In the genomic region with DNA sequence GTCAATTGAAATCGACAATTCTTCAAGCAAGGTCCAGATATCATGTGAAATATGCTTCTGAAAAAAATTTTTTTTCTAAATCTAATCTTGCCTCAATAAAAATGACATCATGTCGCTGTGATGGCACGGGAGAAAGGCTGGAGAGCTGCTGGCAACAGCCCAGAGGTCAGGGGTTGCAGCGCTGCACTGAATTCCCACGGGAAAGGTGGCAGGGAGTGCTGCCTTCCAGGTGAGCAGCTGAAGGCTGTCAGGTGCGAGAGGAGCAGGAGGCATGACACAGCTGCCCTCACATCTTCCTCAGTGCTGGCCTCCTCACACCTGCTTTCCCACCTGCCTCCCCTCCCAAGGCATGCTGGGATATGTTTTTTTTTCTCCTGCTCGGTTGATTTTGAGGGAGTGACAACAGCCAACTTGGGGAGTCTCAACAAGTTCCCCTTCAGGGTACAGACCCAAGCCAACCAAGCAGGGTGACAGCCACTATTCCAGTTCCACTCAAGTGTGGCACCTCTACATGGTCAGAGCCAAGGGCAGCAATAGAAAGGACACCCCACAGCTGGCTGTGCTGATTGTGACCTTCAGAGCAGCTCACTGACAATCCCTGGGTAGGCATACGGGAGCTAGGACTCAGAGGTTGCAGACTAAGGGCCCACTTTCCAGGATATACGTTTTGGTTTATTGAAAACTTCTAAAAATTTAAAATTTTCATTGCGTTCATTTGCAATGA, we compare ENCODE assay signal across 19 mouse cellular contexts. TPM values are rescaled to one million over a fixed set of nuclear protein-coding genes. Genes with fewer than 3 reads are reported as not detected.
DNase-seq lines count a peak whose midpoint lies in the region; ATAC-seq and TF ChIP-seq lines count a peak whose summit lies in the region.
"Had no signal": no experiment of that assay in that cellular context is flagged by ENCODE, and none has a peak within 500 bp of the region (broad histone marks: within the 10 kb centered on the region; RNA-seq: fewer than 3 reads in every experiment).

No protein-coding gene starts in this region.

- no peaks in the 10 kb centered on the region for H3K36me3 ChIP-seq in limb, embryonic 15.5 days
- no peaks in the 10 kb centered on the region for H3K36me3 ChIP-seq in limb, embryonic 10.5 days
- H3K36me3 ChIP-seq in intestine, postnatal 0 days (ENCODE audit: control insufficient read depth, insufficient read depth): no peaks in the 10 kb centered on the region
- H3K36me3 ChIP-seq in stomach, embryonic 16.5 days (ENCODE audit: control insufficient read depth, insufficient read depth, low read length): no peaks in the 10 kb centered on the region
- H3K36me3 ChIP-seq: heart, embryonic 15.5 days; limb, embryonic 13.5 days had no signal

- WGBS in limb, embryonic 15.5 days: 55% methylated on average over 10 of the region's 10 CpGs
- WGBS in limb, embryonic 10.5 days: 68% methylated on average over 10 of the region's 10 CpGs
- WGBS in intestine, postnatal 0 days: 26% methylated on average over 10 of the region's 10 CpGs
- 48% methylated on average over 10 of the region's 10 CpGs for WGBS in stomach, embryonic 16.5 days

- no peaks in the 10 kb centered on the region for H3K9me3 ChIP-seq in limb, embryonic 15.5 days
- H3K9me3 ChIP-seq in limb, embryonic 10.5 days (replicated peaks): no peaks in the 10 kb centered on the region
- no peaks in the 10 kb centered on the region for H3K9me3 ChIP-seq in intestine, postnatal 0 days (ENCODE audit: control insufficient read depth)
- H3K9me3 ChIP-seq in stomach, embryonic 16.5 days (replicated peaks; ENCODE audit: control insufficient read depth, low read length): no peaks in the 10 kb centered on the region
- H3K9me3 ChIP-seq: heart, embryonic 15.5 days; limb, embryonic 13.5 days had no signal

- no peak overlapping the region for H3K4me2 ChIP-seq in limb, embryonic 15.5 days
- no peak overlapping the region for H3K4me2 ChIP-seq in intestine, postnatal 0 days (replicated peaks; ENCODE audit: low read depth)
- H3K4me2 ChIP-seq in stomach, embryonic 16.5 days (ENCODE audit: low read depth, low read length): no peak overlapping the region
- H3K4me2 ChIP-seq: heart, embryonic 15.5 days; limb, embryonic 13.5 days; lung, embryonic 14.5 days had no signal

- H3K4me3 ChIP-seq in limb, embryonic 15.5 days: no peak overlapping the region
- no peak overlapping the region for H3K4me3 ChIP-seq in limb, embryonic 10.5 days
- no peak overlapping the region for H3K4me3 ChIP-seq in intestine, postnatal 0 days (ENCODE audit: low read depth, low read length)
- H3K4me3 ChIP-seq in stomach, embryonic 16.5 days (replicated peaks; ENCODE audit: low read length): no peak overlapping the region
- H3K4me3 ChIP-seq: heart, adult 2 months; heart, embryonic 15.5 days; limb, embryonic 13.5 days had no signal

- TF ChIP-seq CTCF in intestine, postnatal 0 days (IDR thresholded peaks at IDR 0.05; ENCODE audit: low read depth): no peak

- DNase-seq in limb, embryonic 10.5 days (ENCODE audit: low spot score): no peak
- DNase-seq in kidney, postnatal 10 days: peak; percentile 51
- DNase-seq in layer of hippocampus, postnatal 25 days (ENCODE audit: extremely low spot score in 1 of 2, low spot score in 1 of 2): no peak
- DNase-seq in testis, postnatal 10 days (ENCODE audit: low spot score): no peak
- DNase-seq in cerebellum, postnatal 25 days: no peak
- DNase-seq: cerebellum, adult 2 months; gastrocnemius, postnatal 10 days; heart, adult 2 months; heart, postnatal 4 days; lung, embryonic 14.5 days; right cerebral cortex, postnatal 25 days; thymus, postnatal 36 days had no signal

- no peaks in the 10 kb centered on the region for H3K27me3 ChIP-seq in limb, embryonic 15.5 days
- H3K27me3 ChIP-seq in limb, embryonic 10.5 days (ENCODE audit: low read depth, poor library complexity, severe bottlenecking): peaks cover 40% of the 10 kb centered on the region
- H3K27me3 ChIP-seq in intestine, postnatal 0 days (replicated peaks; ENCODE audit: control insufficient read depth, insufficient read depth, low read length): no peaks in the 10 kb centered on the region
- H3K27me3 ChIP-seq in stomach, embryonic 16.5 days (ENCODE audit: control insufficient read depth, insufficient read depth, low read length): no peaks in the 10 kb centered on the region
- H3K27me3 ChIP-seq: heart, embryonic 15.5 days had no signal

- ATAC-seq in limb, embryonic 15.5 days (ENCODE audit: insufficient number of reproducible peaks, low FRiP score, low TSS enrichment, low read depth): no peak
- ATAC-seq in intestine, postnatal 0 days: peak; percentile 63
- ATAC-seq in stomach, embryonic 16.5 days (ENCODE audit: insufficient read depth, low FRiP score): 0 out of 2 replicates have a peak, but pooled peaks have one; percentile 14
- ATAC-seq: hindbrain, embryonic 16.5 days; midbrain, embryonic 16.5 days had no signal

- H3K9ac ChIP-seq in limb, embryonic 15.5 days: no peak overlapping the region
- H3K9ac ChIP-seq in intestine, postnatal 0 days (ENCODE audit: low read depth, low read length): no peak overlapping the region
- no peak overlapping the region for H3K9ac ChIP-seq in stomach, embryonic 16.5 days (ENCODE audit: low read length)
- H3K9ac ChIP-seq: heart, embryonic 15.5 days; limb, embryonic 13.5 days; lung, embryonic 14.5 days had no signal

- H3K4me1 ChIP-seq in limb, embryonic 15.5 days: no peaks in the 10 kb centered on the region
- H3K4me1 ChIP-seq in limb, embryonic 10.5 days: peaks cover 36% of the 10 kb centered on the region
- peaks cover 12% of the 10 kb centered on the region for H3K4me1 ChIP-seq in intestine, postnatal 0 days (replicated peaks; ENCODE audit: control insufficient read depth, insufficient read depth, low read length)
- H3K4me1 ChIP-seq in stomach, embryonic 16.5 days (ENCODE audit: control insufficient read depth, insufficient read depth, low read length): peaks cover 35% of the 10 kb centered on the region

- H3K27ac ChIP-seq in limb, embryonic 15.5 days: 0 out of 2 replicates have a peak overlapping the region, but pooled peaks have one; percentile 7
- H3K27ac ChIP-seq in limb, embryonic 10.5 days: no peak overlapping the region
- H3K27ac ChIP-seq in intestine, postnatal 0 days (ENCODE audit: low read depth, low read length): peak overlapping the region; percentile 83
- H3K27ac ChIP-seq in stomach, embryonic 16.5 days (ENCODE audit: low read length): peak overlapping the region; percentile 89
- H3K27ac ChIP-seq: heart, adult 2 months; heart, embryonic 15.5 days; limb, embryonic 13.5 days had no signal

RNA-seq across cellular contexts. Expression of gene Hes1, which starts 13.3 kb away (rescaled TPM):
- 55.3 and 60.5 TPM in 2 replicates for polyA plus RNA-seq in limb, embryonic 15.5 days (2015; fragmentation: Nextera tagmentation; extraction: Ambion mirVana)
- 39.5 and 45.5 TPM in 2 replicates for polyA plus RNA-seq in limb, embryonic 10.5 days (2016; fragmentation: Nextera tagmentation; extraction: Ambion mirVana)
- 44.0 and 52.9 TPM in 2 replicates for polyA plus RNA-seq in intestine, postnatal 0 days (2015; fragmentation: Nextera tagmentation; extraction: Ambion mirVana)
- polyA plus RNA-seq in stomach, embryonic 16.5 days (2015; fragmentation: Nextera tagmentation; extraction: Ambion mirVana): 34.4 and 38.5 TPM in 2 replicates
- 10 to 100 TPM; 18.0 to 24.2 TPM for total RNA-seq in layer of hippocampus, postnatal 25 days (2021)
